Mouse (Mus musculus): Measurements from ENCODE around the gene Ddx3x. TPM values are rescaled to one million over a fixed set of nuclear protein-coding genes. Genes with fewer than 3 reads are reported as not detected.

The Ddx3x gene
- polyA plus RNA-seq, 1 experiment from 2014 or later: 74.3 TPM

DNA sequence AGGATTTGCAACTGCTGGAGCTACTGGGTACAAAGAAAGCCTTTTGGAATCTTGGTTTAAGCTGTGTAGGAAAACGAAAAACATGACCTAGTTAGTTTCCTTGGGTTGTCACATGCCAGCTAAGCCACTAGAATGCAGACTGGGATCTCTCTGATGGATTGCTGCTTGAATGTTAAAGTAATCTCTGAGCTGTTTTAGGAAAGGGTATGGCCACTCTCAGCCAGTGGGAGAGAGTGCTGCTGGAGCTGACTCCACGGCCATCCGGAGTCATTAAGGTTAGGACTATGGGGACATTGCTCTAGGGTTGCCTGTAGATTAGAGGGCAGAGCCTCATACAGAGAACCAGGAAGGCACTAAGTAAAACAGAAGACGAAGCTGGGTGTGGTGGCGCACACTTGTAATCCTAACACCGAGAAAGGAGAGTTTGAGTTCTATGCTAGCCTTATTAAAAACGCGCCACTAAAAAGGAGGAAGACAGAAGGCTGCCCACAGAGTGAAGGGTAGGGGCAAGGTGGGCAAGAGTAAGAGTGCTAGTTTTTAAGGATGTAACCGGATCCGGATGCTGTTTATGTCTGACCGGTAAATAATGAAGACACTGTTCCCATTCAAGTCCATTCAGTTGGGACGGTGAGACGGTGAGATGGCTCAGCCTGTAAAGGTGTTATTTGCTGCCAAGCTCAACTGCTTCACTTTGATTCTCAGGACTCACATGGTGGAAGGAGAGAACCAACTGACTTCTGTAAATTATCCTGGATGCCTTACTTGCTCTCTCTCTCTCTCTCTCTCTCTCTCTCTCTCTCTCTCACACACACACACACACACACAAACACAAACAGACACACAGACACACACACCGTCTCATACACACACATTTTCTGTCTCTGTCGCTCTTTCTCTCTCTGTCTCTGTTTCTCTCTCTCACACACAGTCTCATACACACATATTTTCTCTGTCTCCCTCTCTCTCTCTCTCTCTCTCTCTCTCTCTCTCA, 37.3 kb upstream of the Ddx3x start:
- 24% methylated on average over 15 of the region's 15 CpGs for WGBS

GRCm38 (mm10) chrX:13244588-13244987, 36.2 kb upstream of the Ddx3x start:
- no peak for TF ChIP-seq CTCF (IDR thresholded peaks at IDR 0.05; ENCODE audit: low read depth)
- no peak for TF ChIP-seq EP300 (optimal IDR thresholded peaks at IDR 0.05)
- H3K9me3 ChIP-seq (ENCODE audit: control insufficient read depth, low read length): no peaks in the 10 kb centered on the region
- H3K4me2 ChIP-seq (replicated peaks; ENCODE audit: low read depth): no peak overlapping the region
- no peak overlapping the region for H3K9ac ChIP-seq (ENCODE audit: low read length)
- H3K27me3 ChIP-seq (ENCODE audit: control insufficient read depth, insufficient read depth, low read length): no peaks in the 10 kb centered on the region
- no peaks in the 10 kb centered on the region for H3K4me1 ChIP-seq (replicated peaks; ENCODE audit: control insufficient read depth, insufficient read depth)
- ATAC-seq (ENCODE audit: low FRiP score, low TSS enrichment): peak; percentile 41; the same call in 1 of the 2 replicates
- no peak for DNase-seq (ENCODE audit: low spot score)
- 0 out of 2 replicates have a peak overlapping the region, but pooled peaks have one; percentile 18 for H3K27ac ChIP-seq (replicated peaks)
- H3K36me3 ChIP-seq (ENCODE audit: control insufficient read depth, insufficient read depth, low read length): no peaks in the 10 kb centered on the region
- H3K4me3 ChIP-seq (ENCODE audit: low read depth, low read length): no peak overlapping the region

More for the DNA sequence above, 37.3 kb upstream of the Ddx3x start:
- peak; percentile 66 for ATAC-seq (ENCODE audit: low FRiP score, low TSS enrichment)
- Histone ChIP-seq H3K27ac (replicated peaks) (peak overlapping the region; percentile 96), H3K4me2 (replicated peaks; ENCODE audit: low read depth) (peak overlapping the region; percentile 52), H3K4me3 (ENCODE audit: low read depth, low read length) (peak overlapping the region; percentile 33; the same call in 1 of the 2 replicates), H3K27me3 (ENCODE audit: control insufficient read depth, insufficient read depth, low read length) (no peaks in the 10 kb centered on the region), H3K9me3 (ENCODE audit: control insufficient read depth, low read length) (no peaks in the 10 kb centered on the region), H3K4me1 (replicated peaks; ENCODE audit: control insufficient read depth, insufficient read depth) (no peaks in the 10 kb centered on the region), H3K36me3 (ENCODE audit: control insufficient read depth, insufficient read depth, low read length) (no peaks in the 10 kb centered on the region), H3K9ac (ENCODE audit: low read length) (0 out of 2 replicates have a peak overlapping the region, but pooled peaks have one; percentile 13)
- TF ChIP-seq CTCF (IDR thresholded peaks at IDR 0.05; ENCODE audit: low read depth): no peak
- TF ChIP-seq EP300 (optimal IDR thresholded peaks at IDR 0.05): no peak
- DNase-seq (ENCODE audit: low spot score): peak; percentile 37

GRCm38 (mm10) chrX:13245027-13245426, 35.7 kb upstream of the Ddx3x start:
- WGBS: 40% methylated on average over 3 of the region's 3 CpGs
- peak overlapping the region; percentile 18; the same call in 1 of the 2 replicates for H3K27ac ChIP-seq (replicated peaks)
- peak; percentile 41 for DNase-seq (ENCODE audit: low spot score)

DNA sequence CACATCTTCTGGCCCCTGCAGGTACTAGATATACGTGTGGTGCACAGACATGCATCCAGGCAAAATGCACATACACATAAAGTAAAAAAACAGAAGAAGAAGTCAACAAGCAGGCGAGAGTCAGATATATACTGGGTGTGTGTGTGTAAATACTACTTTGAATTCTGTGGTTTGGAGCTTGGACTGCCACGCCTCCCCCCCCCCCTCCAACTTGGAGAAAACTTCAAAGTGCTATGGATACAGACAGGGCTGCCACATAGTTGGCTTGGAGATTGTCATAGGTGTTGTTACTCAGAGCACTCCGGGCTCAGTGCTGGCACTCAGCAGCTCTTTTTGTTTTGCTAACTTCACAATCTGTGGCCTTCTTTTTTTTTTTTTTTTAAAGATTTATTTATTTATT, 29.1 kb upstream of the Ddx3x start:
- 50% methylated on average over 4 of the region's 4 CpGs for WGBS
- DNase-seq (ENCODE audit: low spot score) (peak; percentile 63), ATAC-seq (ENCODE audit: low FRiP score, low TSS enrichment) (peak; percentile 84; the same call in 1 of the 2 replicates)
- no peaks in the 10 kb centered on the region for H3K36me3 ChIP-seq (ENCODE audit: control insufficient read depth, insufficient read depth, low read length)
- no peak for TF ChIP-seq CTCF (IDR thresholded peaks at IDR 0.05; ENCODE audit: low read depth)
- TF ChIP-seq EP300 (optimal IDR thresholded peaks at IDR 0.05): no peak
- H3K27ac ChIP-seq (replicated peaks): no peak overlapping the region
- no peak overlapping the region for H3K9ac ChIP-seq (ENCODE audit: low read length)
- no peaks in the 10 kb centered on the region for H3K9me3 ChIP-seq (ENCODE audit: control insufficient read depth, low read length)
- H3K4me3 ChIP-seq (ENCODE audit: low read depth, low read length): no peak overlapping the region
- H3K27me3 ChIP-seq (ENCODE audit: control insufficient read depth, insufficient read depth, low read length): no peaks in the 10 kb centered on the region
- H3K4me1 ChIP-seq (replicated peaks; ENCODE audit: control insufficient read depth, insufficient read depth): no peaks in the 10 kb centered on the region
- H3K4me2 ChIP-seq (replicated peaks; ENCODE audit: low read depth): no peak overlapping the region

More at GRCm38 (mm10) chrX:13245027-13245426, 35.7 kb upstream of the Ddx3x start:
- H3K27me3 ChIP-seq (ENCODE audit: control insufficient read depth, insufficient read depth, low read length): no peaks in the 10 kb centered on the region
- H3K36me3 ChIP-seq (ENCODE audit: control insufficient read depth, insufficient read depth, low read length): no peaks in the 10 kb centered on the region
- peak; percentile 41; the same call in 1 of the 2 replicates for ATAC-seq (ENCODE audit: low FRiP score, low TSS enrichment)
- H3K9me3 ChIP-seq (ENCODE audit: control insufficient read depth, low read length): no peaks in the 10 kb centered on the region
- no peak overlapping the region for H3K4me3 ChIP-seq (ENCODE audit: low read depth, low read length)
- no peaks in the 10 kb centered on the region for H3K4me1 ChIP-seq (replicated peaks; ENCODE audit: control insufficient read depth, insufficient read depth)
- no peak overlapping the region for H3K4me2 ChIP-seq (replicated peaks; ENCODE audit: low read depth)
- no peak overlapping the region for H3K9ac ChIP-seq (ENCODE audit: low read length)
- TF ChIP-seq CTCF (IDR thresholded peaks at IDR 0.05; ENCODE audit: low read depth): no peak
- TF ChIP-seq EP300 (optimal IDR thresholded peaks at IDR 0.05): no peak

- no peaks in the 10 kb centered on the region for H3K36me3 ChIP-seq (ENCODE audit: control insufficient read depth, insufficient read depth, low read length)
- ATAC-seq (ENCODE audit: low FRiP score, low TSS enrichment): no peak
- no peak for TF ChIP-seq CTCF (IDR thresholded peaks at IDR 0.05; ENCODE audit: low read depth)
- no peak for TF ChIP-seq EP300 (optimal IDR thresholded peaks at IDR 0.05)
- no peak overlapping the region for H3K27ac ChIP-seq (replicated peaks)
- H3K4me3 ChIP-seq (ENCODE audit: low read depth, low read length): no peak overlapping the region
- no peak overlapping the region for H3K4me2 ChIP-seq (replicated peaks; ENCODE audit: low read depth)
- no peaks in the 10 kb centered on the region for H3K27me3 ChIP-seq (ENCODE audit: control insufficient read depth, insufficient read depth, low read length)
- no peak for DNase-seq (ENCODE audit: low spot score)
- no peaks in the 10 kb centered on the region for H3K9me3 ChIP-seq (ENCODE audit: control insufficient read depth, low read length)
- no peaks in the 10 kb centered on the region for H3K4me1 ChIP-seq (replicated peaks; ENCODE audit: control insufficient read depth, insufficient read depth)
- WGBS: 58% methylated on average over 3 of the region's 3 CpGs
- no peak overlapping the region for H3K9ac ChIP-seq (ENCODE audit: low read length)
These were observed 26.5 kb upstream of the Ddx3x start for GRCm38 (mm10) chrX:13254273-13254672.

- Histone ChIP-seq H3K36me3 (ENCODE audit: control insufficient read depth, insufficient read depth, low read length) (no peaks in the 10 kb centered on the region), H3K27ac (replicated peaks) (no peak overlapping the region), H3K9me3 (ENCODE audit: control insufficient read depth, low read length) (no peaks in the 10 kb centered on the region), H3K4me3 (ENCODE audit: low read depth, low read length) (no peak overlapping the region), H3K9ac (ENCODE audit: low read length) (no peak overlapping the region), H3K4me2 (replicated peaks; ENCODE audit: low read depth) (no peak overlapping the region), H3K4me1 (replicated peaks; ENCODE audit: control insufficient read depth, insufficient read depth) (no peaks in the 10 kb centered on the region), H3K27me3 (ENCODE audit: control insufficient read depth, insufficient read depth, low read length) (no peaks in the 10 kb centered on the region)
- TF ChIP-seq CTCF (IDR thresholded peaks at IDR 0.05; ENCODE audit: low read depth) (no peak), EP300 (optimal IDR thresholded peaks at IDR 0.05) (no peak)
- ATAC-seq (ENCODE audit: low FRiP score, low TSS enrichment): no peak
- no peak for DNase-seq (ENCODE audit: low spot score)
- 49% methylated on average over 3 of the region's 3 CpGs for WGBS
These were observed 17.4 kb upstream of the Ddx3x start for GRCm38 (mm10) chrX:13263356-13263755.
